Mouse (Mus musculus): ENCODE data around the gene Dnajc6.

Dnajc6 gene

GRCm38 (mm10) chr4:101689241-101689640 lies 192.8 kb downstream of the Dnajc6 start:
- no peak for DNase-seq (ENCODE audit: low spot score in 2 of 2)

GRCm38 (mm10) chr4:101689645-101690044 lies 193.2 kb downstream of the Dnajc6 start:
- no peak for DNase-seq (ENCODE audit: low spot score in 2 of 2)
